In genomic region chr19:61266246-61266615, GRCm38 (mm10) we compare ENCODE assay signal across 9 mouse cellular contexts. TPM values are rescaled to one million over a fixed set of nuclear protein-coding genes. Genes with fewer than 3 reads are reported as not detected.
A peak's percentile ranks its signal among the peaks of the same experiment; 100 is the strongest.
DNase-seq lines count a peak whose midpoint lies in the region; ATAC-seq lines count a peak whose summit lies in the region.
"Had no signal": no experiment of that assay in that cellular context is flagged by ENCODE, and none has a peak within 500 bp of the region (broad histone marks: within the 10 kb centered on the region; RNA-seq: fewer than 3 reads in every experiment).

No protein-coding gene starts in this region.

- 3% methylated on average over 12 of the region's 12 CpGs for WGBS in forebrain, embryonic 14.5 days
- 1% methylated on average over 12 of the region's 12 CpGs for WGBS in forebrain, embryonic 16.5 days
- WGBS in embryonic facial prominence, embryonic 11.5 days: 2% methylated on average over 12 of the region's 12 CpGs

- peak; percentile 45 for DNase-seq in forebrain, embryonic 14.5 days (ENCODE audit: low spot score)
- peak; percentile 6 to 15 for DNase-seq in urinary bladder, postnatal 36 days (ENCODE audit: low spot score in 2 of 2)
- no peak for DNase-seq in urinary bladder, postnatal 10 days (ENCODE audit: low spot score)
- DNase-seq in embryonic facial prominence, embryonic 11.5 days (ENCODE audit: low spot score): peak; percentile 51
- peak; percentile 12 to 62 for DNase-seq in left cerebral cortex, postnatal 10 days (ENCODE audit: extremely low spot score in 1 of 2, low spot score in 2 of 2)
- DNase-seq in natural killer cell, adult 2 months (ENCODE audit: low spot score in 2 of 2): peak; percentile 56 to 66
- peak; percentile 57 for DNase-seq in thymus, postnatal 25 days

- intact Hi-C loops in left cerebral cortex, postnatal 10 days (cut with DNase I): loop anchor here (5.0 kb wide), 1 partner anchor 384 kb away; no protein-coding TSS in a partner anchor

- H3K9me3 ChIP-seq in forebrain, embryonic 14.5 days (replicated peaks; ENCODE audit: control insufficient read depth, low read length): no peaks in the 10 kb centered on the region
- no peaks in the 10 kb centered on the region for H3K9me3 ChIP-seq in forebrain, embryonic 16.5 days (ENCODE audit: control insufficient read depth, low read length)
- H3K9me3 ChIP-seq in embryonic facial prominence, embryonic 11.5 days (replicated peaks; ENCODE audit: control insufficient read depth, low read length): no peaks in the 10 kb centered on the region
- H3K9me3 ChIP-seq: heart, embryonic 15.5 days had no signal

- H3K36me3 ChIP-seq in forebrain, embryonic 14.5 days (ENCODE audit: control insufficient read depth, insufficient read depth, low read length): no peaks in the 10 kb centered on the region
- H3K36me3 ChIP-seq in forebrain, embryonic 16.5 days (ENCODE audit: control insufficient read depth, insufficient read depth): no peaks in the 10 kb centered on the region
- no peaks in the 10 kb centered on the region for H3K36me3 ChIP-seq in embryonic facial prominence, embryonic 11.5 days (replicated peaks; ENCODE audit: control insufficient read depth, insufficient read depth, low read depth, low read length)
- H3K36me3 ChIP-seq: heart, embryonic 15.5 days had no signal

- no peak overlapping the region for H3K27ac ChIP-seq in forebrain, embryonic 14.5 days (ENCODE audit: low read depth, low read length)
- H3K27ac ChIP-seq in forebrain, embryonic 16.5 days (ENCODE audit: low read length): no peak overlapping the region
- H3K27ac ChIP-seq in embryonic facial prominence, embryonic 11.5 days (replicated peaks; ENCODE audit: low read depth, low read length): no peak overlapping the region
- H3K27ac ChIP-seq: heart, embryonic 15.5 days had no signal

- no peak overlapping the region for H3K4me2 ChIP-seq in forebrain, embryonic 14.5 days (ENCODE audit: low read length)
- no peak overlapping the region for H3K4me2 ChIP-seq in forebrain, embryonic 16.5 days (ENCODE audit: low read length)
- H3K4me2 ChIP-seq in embryonic facial prominence, embryonic 11.5 days (ENCODE audit: low read depth, low read length): no peak overlapping the region
- H3K4me2 ChIP-seq: heart, embryonic 15.5 days had no signal

- no peaks in the 10 kb centered on the region for H3K4me1 ChIP-seq in forebrain, embryonic 14.5 days (ENCODE audit: control insufficient read depth, insufficient read depth, low read length)
- no peaks in the 10 kb centered on the region for H3K4me1 ChIP-seq in forebrain, embryonic 16.5 days (replicated peaks; ENCODE audit: control insufficient read depth, insufficient read depth, low read length)
- H3K4me1 ChIP-seq in embryonic facial prominence, embryonic 11.5 days (ENCODE audit: control insufficient read depth, insufficient read depth, low read length): no peaks in the 10 kb centered on the region
- H3K4me1 ChIP-seq: heart, embryonic 15.5 days had no signal

- no peak overlapping the region for H3K4me3 ChIP-seq in forebrain, embryonic 14.5 days (ENCODE audit: low read depth, low read length)
- no peak overlapping the region for H3K4me3 ChIP-seq in forebrain, embryonic 16.5 days (replicated peaks; ENCODE audit: low read length)
- no peak overlapping the region for H3K4me3 ChIP-seq in embryonic facial prominence, embryonic 11.5 days (ENCODE audit: low read depth, low read length)

- no peak for ATAC-seq in forebrain, embryonic 14.5 days
- no peak for ATAC-seq in forebrain, embryonic 16.5 days
- no peak for ATAC-seq in embryonic facial prominence, embryonic 11.5 days (replicated peaks; ENCODE audit: insufficient number of reproducible peaks, low FRiP score, low TSS enrichment, low read depth)

- H3K27me3 ChIP-seq in forebrain, embryonic 14.5 days (replicated peaks; ENCODE audit: control insufficient read depth, insufficient read depth, low read length): no peaks in the 10 kb centered on the region
- no peaks in the 10 kb centered on the region for H3K27me3 ChIP-seq in forebrain, embryonic 16.5 days (replicated peaks; ENCODE audit: control insufficient read depth, insufficient read depth, low read length)
- no peaks in the 10 kb centered on the region for H3K27me3 ChIP-seq in embryonic facial prominence, embryonic 11.5 days (ENCODE audit: control insufficient read depth, insufficient read depth, low read length)
- H3K27me3 ChIP-seq: heart, embryonic 15.5 days had no signal

- no peak overlapping the region for H3K9ac ChIP-seq in forebrain, embryonic 14.5 days (ENCODE audit: low read length)
- H3K9ac ChIP-seq in forebrain, embryonic 16.5 days (replicated peaks; ENCODE audit: low read depth, low read length): no peak overlapping the region
- no peak overlapping the region for H3K9ac ChIP-seq in embryonic facial prominence, embryonic 11.5 days (replicated peaks; ENCODE audit: low read length)
- H3K9ac ChIP-seq: heart, embryonic 15.5 days had no signal

RNA-seq across cellular contexts. Expression of gene Gm21060, which starts 30.6 kb away (rescaled TPM):
- polyA plus RNA-seq in forebrain, embryonic 14.5 days (2014; fragmentation: Nextera tagmentation; extraction: Ambion mirVana): not detected in 2 replicates
- polyA plus RNA-seq in forebrain, embryonic 16.5 days (2015; fragmentation: Nextera tagmentation; extraction: Ambion mirVana): not detected in 2 replicates
- not detected in 2 replicates for polyA plus RNA-seq in embryonic facial prominence, embryonic 11.5 days (2014; fragmentation: Nextera tagmentation; extraction: Ambion mirVana)
- not detected for total RNA-seq in left cerebral cortex, postnatal 10 days (2021)
- polyA plus RNA-seq: heart, embryonic 15.5 days had no signal

RNA-seq across cellular contexts. Expression of gene Csf2ra, which starts 38.0 kb away (rescaled TPM):
- polyA plus RNA-seq in forebrain, embryonic 14.5 days (2014; fragmentation: Nextera tagmentation; extraction: Ambion mirVana): 10.2 and 15.7 TPM in 2 replicates
- 25.3 and 42.4 TPM in 2 replicates for polyA plus RNA-seq in forebrain, embryonic 16.5 days (2015; fragmentation: Nextera tagmentation; extraction: Ambion mirVana)
- polyA plus RNA-seq in embryonic facial prominence, embryonic 11.5 days (2014; fragmentation: Nextera tagmentation; extraction: Ambion mirVana): 6.7 and 10.1 TPM in 2 replicates
- total RNA-seq in left cerebral cortex, postnatal 10 days (2021): 10 to 100 TPM; 36.2 to 42.3 TPM
